Mouse (Mus musculus): ENCODE data around the gene 1700016D06Rik.
"Not testable (repeated sequence)": the region's sequence is repeated elsewhere in the genome, so short reads cannot be mapped to it uniquely, and the experiment has no call there.

Gene 1700016D06Rik

GRCm38 (mm10) chr8:11701428-11701827 is 565 bp upstream of the 1700016D06Rik start:
- no peak for DNase-seq (ENCODE audit: low read depth)

GRCm38 (mm10) chr8:11700060-11701032 is 517 bp downstream of the 1700016D06Rik start:
- DNase-seq (ENCODE audit: low read depth), result peak; percentile 50

- DNase-seq (ENCODE audit: low read depth), result no peak
Observed at GRCm38 (mm10) chr8:11699442-11700001, 1.3 kb downstream of the 1700016D06Rik start.

- DNase-seq (ENCODE audit: low read depth), result no peak
Observed at GRCm38 (mm10) chr8:11697467-11697866, 3.4 kb downstream of the 1700016D06Rik start.

- no peak for DNase-seq (ENCODE audit: low read depth)
Observed at GRCm38 (mm10) chr8:11696176-11696575, 4.7 kb downstream of the 1700016D06Rik start.

GRCm38 (mm10) chr8:11693972-11694371 is 6.9 kb downstream of the 1700016D06Rik start:
- DNase-seq (ENCODE audit: low read depth), result no peak

- DNase-seq (ENCODE audit: low read depth), result no peak
Observed at GRCm38 (mm10) chr8:11692455-11692854, 8.4 kb downstream of the 1700016D06Rik start.

- no peak for DNase-seq (ENCODE audit: low read depth)
Observed at GRCm38 (mm10) chr8:11691761-11692160, 9.1 kb downstream of the 1700016D06Rik start.

GRCm38 (mm10) chr8:11691284-11691683 is 9.6 kb downstream of the 1700016D06Rik start:
- DNase-seq (ENCODE audit: low read depth), result no peak

- DNase-seq (ENCODE audit: low read depth), result no peak
Observed at GRCm38 (mm10) chr8:11689945-11690344, 10.9 kb downstream of the 1700016D06Rik start.

- no peak for DNase-seq (ENCODE audit: low read depth)
Observed at GRCm38 (mm10) chr8:11687251-11687650, 13.6 kb downstream of the 1700016D06Rik start.

- no peak for DNase-seq (ENCODE audit: low read depth)
Observed at GRCm38 (mm10) chr8:11684558-11684957, 16.3 kb downstream of the 1700016D06Rik start.

GRCm38 (mm10) chr8:11668308-11668707 is 32.6 kb downstream of the 1700016D06Rik start:
- no peak for DNase-seq (ENCODE audit: low read depth)

- DNase-seq (ENCODE audit: low read depth), result not testable (repeated sequence)
Observed at GRCm38 (mm10) chr8:11666023-11666716, 34.7 kb downstream of the 1700016D06Rik start.

- no peak for DNase-seq (ENCODE audit: low read depth)
Observed at GRCm38 (mm10) chr8:11661969-11662368, 38.9 kb downstream of the 1700016D06Rik start.

- no peak for DNase-seq (ENCODE audit: low read depth)
Observed at GRCm38 (mm10) chr8:11650021-11650420, 50.8 kb downstream of the 1700016D06Rik start.

GRCm38 (mm10) chr8:11643123-11643522 is 57.7 kb downstream of the 1700016D06Rik start:
- no peak for DNase-seq (ENCODE audit: low read depth)

- DNase-seq (ENCODE audit: low read depth), result no peak
Observed at GRCm38 (mm10) chr8:11640606-11641005, 60.3 kb downstream of the 1700016D06Rik start.

GRCm38 (mm10) chr8:11637531-11637930 is 63.3 kb downstream of the 1700016D06Rik start:
- no peak for DNase-seq (ENCODE audit: low read depth)

- DNase-seq (ENCODE audit: low read depth), result peak; percentile 85
Observed at GRCm38 (mm10) chr8:11636324-11637057, 64.4 kb downstream of the 1700016D06Rik start.

- peak; percentile 91 for DNase-seq (ENCODE audit: low read depth)
Observed at GRCm38 (mm10) chr8:11635611-11636081, 65.2 kb downstream of the 1700016D06Rik start, which contains the start of gene Ankrd10. Gene Ankrd10, minus strand, starts transcription at chr8:11635757.

Measured in c-Kit-positive CD71-negative TER-119-negative erythroid progenitor cells, embryonic 14.5 days (primary cell).